Mouse (Mus musculus) frontal cortex, postnatal 25 days (tissue): ENCODE measurements at regions not wholly inside any gene's neighbourhood (a gene's known extent, or its start where the extent isn't known, plus 50 kb on each side); places are given as distances from the start of the nearest gene placed in this dataset.
A peak's percentile ranks its signal among the peaks of the same experiment; 100 is the strongest.

Experiments
- DNase-seq, 2 experiments: peaks; one replicate each; pipeline ENCODE4 v3.0.0; 2022; ENCODE audit warnings: low spot score in 2 of 2

GRCm38 (mm10) chr2:148107607-148108115, 60.9 kb upstream of the Foxa2 start:
- no peak for DNase-seq

- no peak for DNase-seq
These were observed 63.4 kb upstream of the Foxa2 start for GRCm38 (mm10) chr2:148110149-148110548.

GRCm38 (mm10) chr2:148111889-148112288, 65.1 kb upstream of the Foxa2 start:
- no peak for DNase-seq

GRCm38 (mm10) chr2:148113184-148113583, 66.4 kb upstream of the Foxa2 start:
- DNase-seq: no peak

GRCm38 (mm10) chr2:148114600-148114999, 67.8 kb upstream of the Foxa2 start:
- DNase-seq: no peak

- no peak for DNase-seq
These were observed 69.4 kb upstream of the Foxa2 start for GRCm38 (mm10) chr2:148116033-148116790.

- DNase-seq: no peak
These were observed 70.7 kb upstream of the Foxa2 start for GRCm38 (mm10) chr2:148117420-148117819.

GRCm38 (mm10) chr2:148121885-148122876, 75.4 kb upstream of the Foxa2 start:
- peak; percentile 10 to 45 for DNase-seq

- no peak for DNase-seq
These were observed 77.0 kb upstream of the Foxa2 start for GRCm38 (mm10) chr2:148123780-148124179.

- no peak for DNase-seq
These were observed 87.0 kb upstream of the Foxa2 start for GRCm38 (mm10) chr2:148133811-148134210.

GRCm38 (mm10) chr2:148141936-148142335, 95.2 kb upstream of the Foxa2 start:
- DNase-seq: no peak

GRCm38 (mm10) chr2:148144816-148145215, 98.0 kb upstream of the Foxa2 start:
- no peak for DNase-seq

GRCm38 (mm10) chr2:148148272-148148671, 101.5 kb upstream of the Foxa2 start:
- no peak for DNase-seq

- DNase-seq: no peak
These were observed 102.7 kb upstream of the Foxa2 start for GRCm38 (mm10) chr2:148149426-148149825.

- no peak for DNase-seq
These were observed 106.9 kb upstream of the Foxa2 start for GRCm38 (mm10) chr2:148153513-148154271.

- DNase-seq: no peak
These were observed 109.4 kb upstream of the Foxa2 start for GRCm38 (mm10) chr2:148156122-148156521.

GRCm38 (mm10) chr2:148159028-148159600, 112.3 kb upstream of the Foxa2 start:
- DNase-seq: no peak

- no peak for DNase-seq
These were observed 114.2 kb upstream of the Foxa2 start for GRCm38 (mm10) chr2:148160997-148161396.

- DNase-seq: no peak
These were observed 115.2 kb upstream of the Foxa2 start for GRCm38 (mm10) chr2:148161966-148162365.

- DNase-seq: no peak
These were observed 115.8 kb upstream of the Foxa2 start for GRCm38 (mm10) chr2:148162562-148162961.

- no peak for DNase-seq
These were observed 124.3 kb upstream of the Foxa2 start for GRCm38 (mm10) chr2:148171113-148171512.
